Mouse (Mus musculus): Measurements from ENCODE around the gene Ankrd54.

DNA sequence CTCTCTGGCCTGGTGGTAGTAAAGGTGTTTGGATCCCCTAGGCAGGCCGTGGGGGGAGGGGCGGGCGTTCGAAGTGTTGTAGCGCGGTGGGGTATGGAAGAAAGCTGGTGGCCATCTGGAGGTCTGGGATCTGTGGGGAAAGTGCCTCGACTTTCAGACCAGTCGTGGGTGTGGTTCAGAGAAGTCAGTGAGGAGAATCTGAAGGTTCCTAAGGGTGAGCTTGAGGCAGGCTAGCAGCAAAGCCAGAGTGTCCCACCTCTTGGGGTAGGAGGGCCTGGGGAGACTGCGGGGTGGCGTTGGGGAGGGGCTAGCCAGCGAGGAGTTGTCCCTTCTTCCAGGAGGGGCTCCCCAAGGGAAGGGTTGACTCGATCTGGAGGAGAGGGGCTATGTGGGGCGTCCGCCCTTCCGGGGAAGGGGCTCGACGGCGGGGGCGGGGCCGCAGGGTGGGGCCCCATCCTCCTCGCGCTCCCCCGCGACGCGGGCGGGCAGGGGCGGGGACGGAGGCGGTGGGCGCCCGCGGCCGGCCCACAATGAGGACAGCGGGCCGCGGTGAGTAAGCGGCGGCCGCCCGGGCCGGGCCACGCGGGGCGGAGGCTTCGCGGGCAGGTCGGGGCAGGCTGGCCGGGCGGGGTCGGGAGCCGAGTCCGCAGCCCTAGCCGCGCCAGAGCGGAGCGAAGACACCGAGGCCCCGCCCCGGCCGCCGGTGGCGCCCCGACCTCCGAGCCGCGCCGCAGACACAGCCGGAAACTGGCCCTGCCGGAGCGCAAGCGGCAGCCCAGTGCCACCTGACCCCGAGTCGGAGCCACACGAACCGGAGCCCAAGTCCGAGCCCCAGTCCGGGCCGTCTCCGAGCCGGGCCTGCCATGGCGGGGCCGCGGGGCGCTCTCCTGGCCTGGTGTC lies 46.0 kb upstream of the Ankrd54 start, which contains the start of gene Micall1:
- no peak for TF ChIP-seq CTCF (IDR thresholded peaks at IDR 0.05)
- no peak for TF ChIP-seq EP300 (IDR thresholded peaks at IDR 0.05)

Measured in lung, postnatal 0 days (tissue).